Mouse (Mus musculus) MEL (cell line): ENCODE data around the gene Tomm34. TPM values are rescaled to one million over a fixed set of nuclear protein-coding genes. Genes with fewer than 3 reads are reported as not detected.

Experiments used
- DNase-seq: peaks from one replicate; pipeline ENCODE4 v3.0.0; 2011; ENCODE audit warnings: low read depth, low spot score
- H3K27ac ChIP-seq: 2 replicates; pipeline ENCODE4 v1.5.1; 2012; ENCODE audit warnings: low read depth, mild to moderate bottlenecking, control low read depth, low read length, moderate library complexity; ENCODE audit not compliant: control insufficient read depth
- H3K27me3 ChIP-seq, 2 experiments: fragments of 150-350 bp in 1 of 2; sonication (generic) in 1 of 2; 2 replicates each; pipeline ENCODE4 v1.6.1; 2012; ENCODE audit warnings: low read length in 2 of 2, mild to moderate bottlenecking in 2 of 2, improper control_type of control experiment in 1 of 2, moderate library complexity in 1 of 2; ENCODE audit not compliant: insufficient read depth in 2 of 2, control insufficient read depth in 1 of 2
- H3K36me3 ChIP-seq, 2 experiments: 2 replicates each; pipeline ENCODE4 v1.6.1; 2012 to 2014; ENCODE audit warnings: low read length in 2 of 2, improper control_type of control experiment in 1 of 2, inconsistent platforms in 1 of 2, mild to moderate bottlenecking in 1 of 2; ENCODE audit not compliant: insufficient read depth in 2 of 2, control insufficient read depth in 1 of 2
- H3K4me1 ChIP-seq, 2 experiments: fragments of 150-350 bp in 1 of 2; sonication (generic) in 1 of 2; 2 replicates each; pipeline ENCODE4 v1.6.1; 2012; ENCODE audit warnings: low read length in 2 of 2, improper control_type of control experiment in 1 of 2, mild to moderate bottlenecking in 1 of 2; ENCODE audit not compliant: insufficient read depth in 2 of 2, control insufficient read depth in 1 of 2
- H3K4me3 ChIP-seq, 2 experiments: fragments of 150-350 bp in 1 of 2; sonication (generic) in 1 of 2; 2 replicates each; pipeline ENCODE4 v1.5.1; 2012; ENCODE audit warnings: low read depth in 2 of 2, low read length in 2 of 2, mild to moderate bottlenecking in 2 of 2, moderate library complexity in 2 of 2, control low read depth in 1 of 2, improper control_type of control experiment in 1 of 2; ENCODE audit not compliant: control insufficient read depth in 1 of 2, insufficient read depth in 1 of 2
- H3K79me2 ChIP-seq: 2 replicates; pipeline ENCODE4 v1.6.1; 2012; ENCODE audit warnings: mild to moderate bottlenecking, low read length, moderate library complexity; ENCODE audit not compliant: control insufficient read depth, poor library complexity, insufficient read depth
- H3K9ac ChIP-seq: 2 replicates; pipeline ENCODE4 v1.6.1; 2012; ENCODE audit warnings: low read depth, mild to moderate bottlenecking, control low read depth, low read length, moderate library complexity; ENCODE audit not compliant: control insufficient read depth, poor library complexity, severe bottlenecking
- H3K9me3 ChIP-seq: fragments of 150-350 bp; sonication (generic); replicated peaks from 2 replicates; pipeline ENCODE4 v1.6.1; 2012; ENCODE audit warnings: mild to moderate bottlenecking, low read length, improper control_type of control experiment, moderate library complexity; ENCODE audit not compliant: insufficient read depth
- BHLHE40 ChIP-seq: IDR thresholded peaks from 2 replicates; pipeline ENCODE4 v1.6.1; 2012; ENCODE audit warnings: low read depth, mild to moderate bottlenecking, inconsistent platforms, low read length, improper control_type of control experiment, borderline replicate concordance
- CHD1 ChIP-seq: IDR thresholded peaks from 2 replicates; pipeline ENCODE4 v1.6.1; 2012; ENCODE audit warnings: low read depth, mild to moderate bottlenecking, inconsistent platforms, low read length, improper control_type of control experiment
- CHD2 ChIP-seq: IDR thresholded peaks from 2 replicates; pipeline ENCODE4 v1.6.1; 2011; ENCODE audit warnings: low read length, improper control_type of control experiment
- CTCF ChIP-seq, 3 experiments: IDR thresholded peaks in 2 of 3; conservative IDR thresholded peaks in 1 of 3; 2 replicates each; pipeline ENCODE4 v1.5.1; 2011 to 2012; ENCODE audit warnings: low read length in 3 of 3, low read depth in 2 of 3, mild to moderate bottlenecking in 2 of 3, improper control_type of control experiment in 1 of 3, inconsistent platforms in 1 of 3, mixed read lengths in 1 of 3, moderate library complexity in 1 of 3; ENCODE audit not compliant: control insufficient read depth in 1 of 3, insufficient read depth in 1 of 3, poor library complexity in 1 of 3, severe bottlenecking in 1 of 3
- E2F4 ChIP-seq: IDR thresholded peaks from 2 replicates; pipeline ENCODE4 v1.6.1; 2011; ENCODE audit warnings: low read depth, low read length, improper control_type of control experiment, borderline replicate concordance
- ELF1 ChIP-seq: IDR thresholded peaks from 2 replicates; pipeline ENCODE4 v1.6.1; 2014; ENCODE audit warnings: low read depth, mild to moderate bottlenecking, inconsistent platforms, low read length, improper control_type of control experiment, moderate library complexity
- EP300 ChIP-seq, 2 experiments: IDR thresholded peaks; 2 replicates each; pipeline ENCODE4 v1.6.1; 2011; ENCODE audit warnings: improper control_type of control experiment in 2 of 2, low read length in 2 of 2, low read depth in 1 of 2, mild to moderate bottlenecking in 1 of 2
- ETS1 ChIP-seq: IDR thresholded peaks from 2 replicates; pipeline ENCODE4 v1.6.1; 2012; ENCODE audit warnings: low read depth, mild to moderate bottlenecking, inconsistent platforms, low read length, improper control_type of control experiment, moderate library complexity
- HCFC1 ChIP-seq: IDR thresholded peaks from 2 replicates; pipeline ENCODE4 v1.6.1; 2012; ENCODE audit warnings: low read depth, mild to moderate bottlenecking, inconsistent platforms, low read length, improper control_type of control experiment, moderate library complexity
- MAX ChIP-seq: IDR thresholded peaks from 2 replicates; pipeline ENCODE4 v1.6.1; 2011; ENCODE audit warnings: low read length, improper control_type of control experiment
- MEF2A ChIP-seq: IDR thresholded peaks from 2 replicates; pipeline ENCODE4 v1.6.1; 2014; ENCODE audit warnings: low read depth, mild to moderate bottlenecking, inconsistent platforms, low read length, improper control_type of control experiment; ENCODE audit not compliant: poor library complexity, insufficient replicate concordance, severe bottlenecking; ENCODE audit errors: extremely low read depth
- MXI1 ChIP-seq: IDR thresholded peaks from 2 replicates; pipeline ENCODE4 v1.6.1; 2011; ENCODE audit warnings: mild to moderate bottlenecking, low read depth, low read length, improper control_type of control experiment
- NELFE ChIP-seq: IDR thresholded peaks from 2 replicates; pipeline ENCODE4 v1.6.1; 2011; ENCODE audit warnings: low read depth, low read length, improper control_type of control experiment
- POLR2AphosphoS5 ChIP-seq: IDR thresholded peaks from 2 replicates; pipeline ENCODE4 v1.6.1; 2012; ENCODE audit warnings: low read depth, borderline replicate concordance, mild to moderate bottlenecking, inconsistent platforms, low read length, moderate library complexity, mixed read lengths
- RAD21 ChIP-seq: IDR thresholded peaks from 2 replicates; pipeline ENCODE4 v1.6.1; 2011; ENCODE audit warnings: mild to moderate bottlenecking, low read depth, low read length, improper control_type of control experiment
- RCOR1 ChIP-seq: IDR thresholded peaks from 2 replicates; pipeline ENCODE4 v1.6.1; 2012; ENCODE audit warnings: low read depth, mild to moderate bottlenecking, inconsistent platforms, low read length, improper control_type of control experiment
- SIN3A ChIP-seq: IDR thresholded peaks from 2 replicates; pipeline ENCODE4 v1.6.1; 2012; ENCODE audit warnings: low read length, improper control_type of control experiment, inconsistent platforms
- TAL1 ChIP-seq: IDR thresholded peaks from 2 replicates; pipeline ENCODE4 v1.6.1; 2012; ENCODE audit warnings: mild to moderate bottlenecking, inconsistent platforms, low read length, moderate library complexity, mixed read lengths
- TCF12 ChIP-seq: IDR thresholded peaks from 2 replicates; pipeline ENCODE4 v1.6.1; 2014; ENCODE audit warnings: low read depth, mild to moderate bottlenecking, inconsistent platforms, low read length, improper control_type of control experiment, moderate library complexity
- USF1 ChIP-seq: IDR thresholded peaks from 2 replicates; pipeline ENCODE4 v1.6.1; 2014; ENCODE audit warnings: low read depth, mild to moderate bottlenecking, inconsistent platforms, low read length, improper control_type of control experiment, moderate library complexity
- ZKSCAN1 ChIP-seq: IDR thresholded peaks from 2 replicates; pipeline ENCODE4 v1.6.1; 2012; ENCODE audit warnings: low read depth, mild to moderate bottlenecking, inconsistent platforms, low read length, improper control_type of control experiment, moderate library complexity
- ZMIZ1 ChIP-seq: IDR thresholded peaks from 2 replicates; pipeline ENCODE4 v1.6.1; 2012; ENCODE audit warnings: low read depth, mild to moderate bottlenecking, inconsistent platforms, low read length, improper control_type of control experiment, moderate library complexity
- polyA plus RNA-seq, 2 experiments: library from polyadenylated mRNA; stranded (reverse) in 1 of 2; unstranded in 1 of 2; fragments of >175 nt in 1 of 2; fragments of >200 nt in 1 of 2; gene quantifications; 2 replicates each; pipeline versions ENCODE4 v1.2.1 to v1.2.4; 2012; ENCODE audit warnings: low replicate concordance in 2 of 2, low read depth in 1 of 2; ENCODE audit not compliant: insufficient read length in 2 of 2, insufficient read depth in 1 of 2, missing spikeins in 1 of 2
- total RNA-seq: library from RNA; depleted of rRNA; stranded (reverse); fragments of 300-350 nt; gene quantifications from 2 replicates; pipeline ENCODE4 v1.2.3, GENCODE M21; 2012

Gene Tomm34
- total and polyA plus RNA-seq, 3 experiments: 38.9 to 48.7 TPM; not detected in 1

GRCm38 (mm10) chr2:164009227-164009626 is 61.7 kb downstream of the Tomm34 start:
- Histone ChIP-seq H3K36me3 (peaks cover 0 to 18% of the 10 kb centered on the region in 2 experiments; a peak in 3 of 4 replicates), H3K9me3 (no peaks in the 10 kb centered on the region), H3K79me2 (peaks cover 55% of the 10 kb centered on the region), H3K4me1 (no peaks in the 10 kb centered on the region), H3K27me3 (no peaks in the 10 kb centered on the region), H3K27ac (no peak overlapping the region), H3K4me3 (no peak overlapping the region), H3K9ac (no peak overlapping the region)
- no peak for TF ChIP-seq ZKSCAN1
- no peak for TF ChIP-seq MEF2A
- TF ChIP-seq BHLHE40: no peak
- TF ChIP-seq USF1: no peak
- TF ChIP-seq EP300 (IDR thresholded peaks at IDR 0.05; ENCODE audit: low read depth in 1 of 2, low read length in 2 of 2): no peak
- TF ChIP-seq E2F4: no peak
- no peak for TF ChIP-seq CHD1
- no peak for TF ChIP-seq MAX
- no peak for TF ChIP-seq RCOR1
- no peak for TF ChIP-seq HCFC1
- TF ChIP-seq ETS1: no peak
- DNase-seq: no peak

- Histone ChIP-seq H3K9me3 (no peaks in the 10 kb centered on the region), H3K27ac (no peak overlapping the region), H3K79me2 (peaks cover 66% of the 10 kb centered on the region), H3K27me3 (no peaks in the 10 kb centered on the region), H3K4me1 (no peaks in the 10 kb centered on the region), H3K36me3 (peaks cover 0 to 15% of the 10 kb centered on the region in 2 experiments; a peak in 3 of 4 replicates), H3K9ac (no peak overlapping the region), H3K4me3 (no peak overlapping the region)
- DNase-seq: no peak
- no peak for TF ChIP-seq CHD2
- TF ChIP-seq POLR2AphosphoS5: no peak
- TF ChIP-seq TCF12: no peak
- no peak for TF ChIP-seq NELFE
- TF ChIP-seq RAD21: no peak
- no peak for TF ChIP-seq MAX
- TF ChIP-seq BHLHE40: no peak
- TF ChIP-seq USF1: no peak
- TF ChIP-seq ZMIZ1: no peak
- TF ChIP-seq MXI1: no peak
- TF ChIP-seq SIN3A: no peak
- TF ChIP-seq MEF2A: no peak
- no peak for TF ChIP-seq TAL1
- no peak for TF ChIP-seq CTCF (IDR thresholded peaks at IDR 0.05 in 2 of 3, conservative IDR thresholded peaks at IDR 0.05 in 1 of 3; ENCODE audit: control insufficient read depth in 1 of 3, insufficient read depth in 1 of 3, low read depth in 2 of 3, low read length in 3 of 3, poor library complexity in 1 of 3, severe bottlenecking in 1 of 3)
- TF ChIP-seq ELF1: no peak
These were observed 62.9 kb downstream of the Tomm34 start for GRCm38 (mm10) chr2:164007987-164008545.
